Mouse (Mus musculus): Measurements from ENCODE around the gene Gm20388. TPM values are rescaled to one million over a fixed set of nuclear protein-coding genes. Genes with fewer than 3 reads are reported as not detected.
A peak's percentile ranks its signal among the peaks of the same experiment; 100 is the strongest.

Gm20388 gene
- 10 to 100 TPM in 1 of 2 experiments, not detected in 1; 10.7 TPM for total RNA-seq (2021)
- long read RNA-seq, partial matches to known transcripts = 24 of 149 reads
- long read RNA-seq, other reads (novel, unspliced or antisense) = 125 of 149 reads

- peak; percentile 86 to 94 for DNase-seq (ENCODE audit: low spot score in 2 of 2)
Observed at GRCm38 (mm10) chr8:119910547-119911257, at the start of gene Gm20388. Gene Gm20388 (plus strand): TSS chr8:119910841.

- DNase-seq (ENCODE audit: low spot score in 2 of 2) = peak; percentile 95 to 96
Observed at GRCm38 (mm10) chr8:119861706-119862389, 48.8 kb upstream of the Gm20388 start, which contains the start of gene Klhl36. Gene Klhl36 (plus strand): TSS chr8:119862266.

- no peak for DNase-seq (ENCODE audit: low spot score in 2 of 2)
Observed at GRCm38 (mm10) chr8:119862390-119862734, 48.3 kb upstream of the Gm20388 start.

GRCm38 (mm10) chr8:119862749-119863148, 47.9 kb upstream of the Gm20388 start:
- DNase-seq (ENCODE audit: low spot score in 2 of 2) = no peak

GRCm38 (mm10) chr8:119869616-119870015, 41.0 kb upstream of the Gm20388 start:
- no peak for DNase-seq (ENCODE audit: low spot score in 2 of 2)

- no peak for DNase-seq (ENCODE audit: low spot score in 2 of 2)
Observed at GRCm38 (mm10) chr8:119873181-119873580, 37.5 kb upstream of the Gm20388 start.

GRCm38 (mm10) chr8:119881301-119881700, 29.3 kb upstream of the Gm20388 start:
- no peak for DNase-seq (ENCODE audit: low spot score in 2 of 2)

- DNase-seq (ENCODE audit: low spot score in 2 of 2) = no peak
Observed at GRCm38 (mm10) chr8:119881917-119882316, 28.7 kb upstream of the Gm20388 start.

GRCm38 (mm10) chr8:119883281-119883680, 27.4 kb upstream of the Gm20388 start:
- DNase-seq (ENCODE audit: low spot score in 2 of 2) = no peak

GRCm38 (mm10) chr8:119885612-119886011, 25.0 kb upstream of the Gm20388 start:
- DNase-seq (ENCODE audit: low spot score in 2 of 2) = no peak

- DNase-seq (ENCODE audit: low spot score in 2 of 2) = peak in 1 of 2 experiments; percentile 25
Observed at GRCm38 (mm10) chr8:119887130-119887529, 23.5 kb upstream of the Gm20388 start.

- DNase-seq (ENCODE audit: low spot score in 2 of 2) = no peak
Observed at GRCm38 (mm10) chr8:119888012-119888411, 22.6 kb upstream of the Gm20388 start.

GRCm38 (mm10) chr8:119897069-119897468, 13.6 kb upstream of the Gm20388 start:
- no peak for DNase-seq (ENCODE audit: low spot score in 2 of 2)

GRCm38 (mm10) chr8:119897933-119898332, 12.7 kb upstream of the Gm20388 start:
- DNase-seq (ENCODE audit: low spot score in 2 of 2) = no peak

GRCm38 (mm10) chr8:119901349-119901748, 9.3 kb upstream of the Gm20388 start:
- no peak for DNase-seq (ENCODE audit: low spot score in 2 of 2)

GRCm38 (mm10) chr8:119901952-119902351, 8.7 kb upstream of the Gm20388 start:
- no peak for DNase-seq (ENCODE audit: low spot score in 2 of 2)

- DNase-seq (ENCODE audit: low spot score in 2 of 2) = no peak
Observed at GRCm38 (mm10) chr8:119904323-119904911, 6.2 kb upstream of the Gm20388 start.

- no peak for DNase-seq (ENCODE audit: low spot score in 2 of 2)
Observed at GRCm38 (mm10) chr8:119909944-119910546, 596 bp upstream of the Gm20388 start, which contains the start of gene Usp10. Gene Usp10 (plus strand): TSS chr8:119910360.

- no peak for DNase-seq (ENCODE audit: low spot score in 2 of 2)
Observed at GRCm38 (mm10) chr8:119911258-119911962, 769 bp downstream of the Gm20388 start.

- DNase-seq (ENCODE audit: low spot score in 2 of 2) = no peak
Observed at GRCm38 (mm10) chr8:119912643-119913042, 2.0 kb downstream of the Gm20388 start.

GRCm38 (mm10) chr8:119913181-119913580, 2.5 kb downstream of the Gm20388 start:
- DNase-seq (ENCODE audit: low spot score in 2 of 2) = no peak

Measured in layer of hippocampus, adult 18-20 months (tissue).